Mouse (Mus musculus): ENCODE measurements around the gene Rasl10b. TPM values are rescaled to one million over a fixed set of nuclear protein-coding genes. Genes with fewer than 3 reads are reported as not detected.

The Rasl10b gene
- polyA plus RNA-seq, 1 experiment from 2014 or later: 7.2 TPM

- Histone ChIP-seq H3K4me1 (ENCODE audit: control insufficient read depth, insufficient read depth, low read length) (no peaks in the 10 kb centered on the region; the same call in 1 of the 2 replicates), H3K4me3 (ENCODE audit: low read depth, low read length) (no peak overlapping the region), H3K4me2 (ENCODE audit: low read depth) (no peak overlapping the region), H3K9ac (ENCODE audit: low read length) (no peak overlapping the region), H3K27me3 (ENCODE audit: control insufficient read depth, insufficient read depth, low read length) (no peaks in the 10 kb centered on the region), H3K27ac (ENCODE audit: low read depth, low read length) (no peak overlapping the region), H3K36me3 (ENCODE audit: control insufficient read depth, insufficient read depth, low read length) (no peaks in the 10 kb centered on the region), H3K9me3 (ENCODE audit: control insufficient read depth, low read length) (no peaks in the 10 kb centered on the region)
- 91% methylated on average over 7 of the region's 7 CpGs for WGBS
- DNase-seq (ENCODE audit: low spot score) (no peak), ATAC-seq (ENCODE audit: insufficient read depth, low FRiP score, low TSS enrichment) (no peak)
These were observed 11.3 kb upstream of the Rasl10b start for GRCm38 (mm10) chr11:83397626-83398025.

DNA sequence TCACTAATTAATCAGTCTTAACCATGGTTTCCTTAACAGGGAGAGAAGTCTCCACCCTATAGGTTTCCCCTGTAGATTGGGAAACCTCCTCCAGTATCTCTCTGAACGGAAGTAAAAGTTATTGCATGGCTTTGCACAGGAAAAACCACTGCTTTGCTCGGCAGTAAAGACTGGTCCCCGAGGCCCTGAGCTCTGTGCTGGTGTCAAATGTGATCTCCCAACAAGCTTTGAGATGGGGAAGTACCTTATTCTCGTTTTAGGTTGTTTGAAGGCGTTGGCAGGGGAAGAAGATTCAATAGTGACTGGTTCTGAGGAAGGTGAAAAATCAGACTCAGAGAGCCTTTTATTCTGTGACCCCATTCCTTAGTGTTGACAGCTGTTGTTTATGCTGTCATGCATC is 10.2 kb upstream of the Rasl10b start:
- no peak for ATAC-seq (ENCODE audit: insufficient read depth, low FRiP score, low TSS enrichment)
- Histone ChIP-seq H3K9me3 (ENCODE audit: control insufficient read depth, low read length) (no peaks in the 10 kb centered on the region), H3K36me3 (ENCODE audit: control insufficient read depth, insufficient read depth, low read length) (no peaks in the 10 kb centered on the region), H3K27ac (ENCODE audit: low read depth, low read length) (no peak overlapping the region), H3K27me3 (ENCODE audit: control insufficient read depth, insufficient read depth, low read length) (no peaks in the 10 kb centered on the region), H3K4me2 (ENCODE audit: low read depth) (no peak overlapping the region), H3K9ac (ENCODE audit: low read length) (no peak overlapping the region), H3K4me1 (ENCODE audit: control insufficient read depth, insufficient read depth, low read length) (no peaks in the 10 kb centered on the region; the same call in 1 of the 2 replicates), H3K4me3 (ENCODE audit: low read depth, low read length) (no peak overlapping the region)
- no peak for DNase-seq (ENCODE audit: low spot score)
- 86% methylated on average over 5 of the region's 5 CpGs for WGBS

DNA sequence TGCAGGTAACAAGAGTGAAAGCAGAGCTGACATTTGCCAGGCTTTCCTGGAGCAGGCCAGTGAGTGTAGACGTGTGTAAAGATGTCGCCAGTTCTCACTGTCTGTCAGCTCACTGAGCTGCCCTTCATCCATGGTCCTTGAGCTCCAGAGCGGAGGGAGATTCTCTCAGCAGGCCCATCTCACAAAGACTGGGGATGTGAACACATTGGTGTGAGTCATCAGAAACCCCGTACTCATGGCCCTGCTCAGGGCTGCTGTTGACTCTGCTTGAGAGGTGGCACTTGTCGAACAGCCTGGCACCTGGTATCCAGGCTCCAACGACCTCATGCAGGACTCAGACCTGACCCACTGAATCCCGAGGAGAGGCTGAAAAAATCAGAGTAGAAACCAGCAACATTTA is 5.2 kb upstream of the Rasl10b start:
- Histone ChIP-seq H3K9ac (ENCODE audit: low read length) (no peak overlapping the region), H3K9me3 (ENCODE audit: control insufficient read depth, low read length) (no peaks in the 10 kb centered on the region), H3K27me3 (ENCODE audit: control insufficient read depth, insufficient read depth, low read length) (no peaks in the 10 kb centered on the region), H3K4me3 (ENCODE audit: low read depth, low read length) (no peak overlapping the region), H3K4me1 (ENCODE audit: control insufficient read depth, insufficient read depth, low read length) (no peaks in the 10 kb centered on the region), H3K27ac (ENCODE audit: low read depth, low read length) (no peak overlapping the region), H3K4me2 (ENCODE audit: low read depth) (no peak overlapping the region), H3K36me3 (ENCODE audit: control insufficient read depth, insufficient read depth, low read length) (no peaks in the 10 kb centered on the region)
- no peak for DNase-seq (ENCODE audit: low spot score)
- 89% methylated on average over 7 of the region's 7 CpGs for WGBS
- ATAC-seq (ENCODE audit: insufficient read depth, low FRiP score, low TSS enrichment): no peak

GRCm38 (mm10) chr11:83406391-83406790 is 2.5 kb upstream of the Rasl10b start:
- Histone ChIP-seq H3K4me1 (ENCODE audit: control insufficient read depth, insufficient read depth, low read length) (0 out of 2 replicates have a peak, but pooled peaks cover 5% of the 10 kb centered on the region), H3K27me3 (ENCODE audit: control insufficient read depth, insufficient read depth, low read length) (no peaks in the 10 kb centered on the region), H3K4me2 (ENCODE audit: low read depth) (no peak overlapping the region), H3K9me3 (ENCODE audit: control insufficient read depth, low read length) (no peaks in the 10 kb centered on the region), H3K4me3 (ENCODE audit: low read depth, low read length) (no peak overlapping the region), H3K9ac (ENCODE audit: low read length) (no peak overlapping the region), H3K27ac (ENCODE audit: low read depth, low read length) (no peak overlapping the region), H3K36me3 (ENCODE audit: control insufficient read depth, insufficient read depth, low read length) (no peaks in the 10 kb centered on the region)
- 73% methylated on average over 3 of the region's 3 CpGs for WGBS
- no peak for DNase-seq (ENCODE audit: low spot score)
- ATAC-seq (ENCODE audit: insufficient read depth, low FRiP score, low TSS enrichment): no peak

- H3K4me1 ChIP-seq (ENCODE audit: control insufficient read depth, insufficient read depth, low read length): 0 out of 2 replicates have a peak, but pooled peaks cover 5% of the 10 kb centered on the region
- H3K9ac ChIP-seq (ENCODE audit: low read length): no peak overlapping the region
- WGBS: 47% methylated on average over 8 of the region's 8 CpGs
- H3K9me3 ChIP-seq (ENCODE audit: control insufficient read depth, low read length): no peaks in the 10 kb centered on the region
- DNase-seq (ENCODE audit: low spot score) (no peak), ATAC-seq (ENCODE audit: insufficient read depth, low FRiP score, low TSS enrichment) (no peak)
- no peak overlapping the region for H3K4me2 ChIP-seq (ENCODE audit: low read depth)
- H3K4me3 ChIP-seq (ENCODE audit: low read depth, low read length): no peak overlapping the region
- H3K27ac ChIP-seq (ENCODE audit: low read depth, low read length): no peak overlapping the region
- H3K27me3 ChIP-seq (ENCODE audit: control insufficient read depth, insufficient read depth, low read length): no peaks in the 10 kb centered on the region
- no peaks in the 10 kb centered on the region for H3K36me3 ChIP-seq (ENCODE audit: control insufficient read depth, insufficient read depth, low read length)
These were observed 695 bp upstream of the Rasl10b start for GRCm38 (mm10) chr11:83408242-83408641.

DNA sequence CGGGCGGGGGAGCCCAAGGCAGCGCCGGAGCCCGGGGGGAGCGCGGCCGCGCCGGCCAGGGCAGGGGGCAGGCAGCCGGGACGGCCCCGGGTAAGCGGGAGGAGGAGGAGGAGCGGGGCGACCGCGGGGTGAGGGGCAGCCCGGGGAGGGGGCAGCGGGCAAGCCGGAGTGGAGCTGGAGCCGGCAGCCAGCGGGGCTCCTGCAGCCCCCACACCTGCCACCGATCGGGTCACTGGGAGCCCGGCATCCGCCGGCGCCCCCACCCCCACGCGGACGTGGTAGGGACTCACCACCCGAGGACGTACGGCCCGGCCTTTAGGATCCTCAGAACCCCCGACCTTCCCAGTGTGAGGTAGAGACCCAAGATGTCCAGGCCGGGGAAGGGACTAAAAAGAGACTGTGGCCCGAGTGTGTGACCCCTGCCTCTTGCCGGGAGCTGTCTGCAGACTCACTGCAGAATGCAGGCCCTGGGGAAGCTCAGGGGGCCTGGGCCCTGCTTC is 905 bp downstream of the Rasl10b start:
- ATAC-seq (ENCODE audit: insufficient read depth, low FRiP score, low TSS enrichment) (peak; percentile 73; the same call in 1 of the 2 replicates), DNase-seq (ENCODE audit: low spot score) (peak; percentile 38)
- under 1% methylated on average over 18 of the region's 40 CpGs for WGBS
- H3K27me3 ChIP-seq (ENCODE audit: control insufficient read depth, insufficient read depth, low read length): no peaks in the 10 kb centered on the region
- H3K27ac ChIP-seq (ENCODE audit: low read depth, low read length): peak overlapping the region; percentile 66
- peak overlapping the region; percentile 77 for H3K4me3 ChIP-seq (ENCODE audit: low read depth, low read length)
- peak overlapping the region; percentile 78 for H3K4me2 ChIP-seq (ENCODE audit: low read depth)
- H3K9me3 ChIP-seq (ENCODE audit: control insufficient read depth, low read length): no peaks in the 10 kb centered on the region
- no peaks in the 10 kb centered on the region for H3K36me3 ChIP-seq (ENCODE audit: control insufficient read depth, insufficient read depth, low read length)
- H3K9ac ChIP-seq (ENCODE audit: low read length): peak overlapping the region; percentile 86
- 0 out of 2 replicates have a peak, but pooled peaks cover 5% of the 10 kb centered on the region for H3K4me1 ChIP-seq (ENCODE audit: control insufficient read depth, insufficient read depth, low read length)

- no peak for ATAC-seq (ENCODE audit: insufficient read depth, low FRiP score, low TSS enrichment)
- Histone ChIP-seq H3K9me3 (ENCODE audit: control insufficient read depth, low read length) (no peaks in the 10 kb centered on the region), H3K4me1 (ENCODE audit: control insufficient read depth, insufficient read depth, low read length) (0 out of 2 replicates have a peak, but pooled peaks cover 5% of the 10 kb centered on the region), H3K27ac (ENCODE audit: low read depth, low read length) (no peak overlapping the region), H3K27me3 (ENCODE audit: control insufficient read depth, insufficient read depth, low read length) (no peaks in the 10 kb centered on the region), H3K4me2 (ENCODE audit: low read depth) (peak overlapping the region; percentile 78), H3K36me3 (ENCODE audit: control insufficient read depth, insufficient read depth, low read length) (no peaks in the 10 kb centered on the region), H3K4me3 (ENCODE audit: low read depth, low read length) (peak overlapping the region; percentile 77), H3K9ac (ENCODE audit: low read length) (peak overlapping the region; percentile 86)
- WGBS: 29% methylated on average over 6 of the region's 6 CpGs
- no peak for DNase-seq (ENCODE audit: low spot score)
These were observed 1.6 kb downstream of the Rasl10b start for GRCm38 (mm10) chr11:83410510-83410909.

DNA sequence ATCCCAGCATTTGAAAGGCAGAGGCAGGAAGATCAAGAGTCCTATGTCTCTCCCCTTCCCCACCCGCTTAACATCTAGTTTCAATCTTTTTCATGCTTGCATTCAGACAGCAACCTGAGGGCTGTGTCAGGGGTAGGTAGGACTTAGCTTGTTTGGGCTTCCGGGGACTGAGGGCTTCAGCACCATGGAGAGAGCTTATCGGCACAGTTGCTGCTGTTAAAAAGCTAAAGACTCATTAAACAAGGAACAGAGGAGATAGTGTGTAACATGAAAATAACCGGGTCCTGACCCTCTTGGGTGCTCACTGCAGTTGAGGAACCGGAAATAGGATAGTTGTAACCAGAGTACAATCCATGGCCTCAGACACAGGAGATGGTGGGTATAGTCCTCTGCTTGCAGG is 8.1 kb downstream of the Rasl10b start:
- H3K36me3 ChIP-seq (ENCODE audit: control insufficient read depth, insufficient read depth, low read length): no peaks in the 10 kb centered on the region
- no peaks in the 10 kb centered on the region for H3K9me3 ChIP-seq (ENCODE audit: control insufficient read depth, low read length)
- H3K4me2 ChIP-seq (ENCODE audit: low read depth): no peak overlapping the region
- no peak overlapping the region for H3K27ac ChIP-seq (ENCODE audit: low read depth, low read length)
- 24% methylated on average over 5 of the region's 5 CpGs for WGBS
- peaks cover 32% of the 10 kb centered on the region for H3K27me3 ChIP-seq (ENCODE audit: control insufficient read depth, insufficient read depth, low read length)
- no peak overlapping the region for H3K9ac ChIP-seq (ENCODE audit: low read length)
- no peak for ATAC-seq (ENCODE audit: insufficient read depth, low FRiP score, low TSS enrichment)
- no peak overlapping the region for H3K4me3 ChIP-seq (ENCODE audit: low read depth, low read length)
- DNase-seq (ENCODE audit: low spot score): peak; percentile 51
- peaks cover 4% of the 10 kb centered on the region; the same call in 1 of the 2 replicates for H3K4me1 ChIP-seq (ENCODE audit: control insufficient read depth, insufficient read depth, low read length)

DNA sequence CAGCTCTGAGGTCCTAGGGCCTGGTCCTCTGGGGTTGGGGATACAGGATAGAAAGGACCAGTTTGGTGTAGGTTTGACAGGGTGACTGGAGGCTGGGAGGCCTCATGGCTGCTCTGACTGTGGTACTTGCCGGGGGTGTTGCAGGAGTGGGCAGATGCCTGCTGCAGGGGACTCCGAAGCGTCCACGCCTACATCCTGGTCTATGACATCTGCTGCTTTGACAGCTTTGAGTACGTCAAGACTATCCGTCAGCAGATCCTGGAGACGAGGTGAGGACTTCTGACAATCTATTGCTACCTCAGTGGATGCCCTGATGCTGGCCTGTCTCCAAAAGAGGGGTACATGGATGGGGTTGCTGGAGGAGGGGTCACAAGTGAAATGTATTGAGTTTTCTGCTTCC is 8.8 kb downstream of the Rasl10b start:
- peaks cover 32% of the 10 kb centered on the region for H3K27me3 ChIP-seq (ENCODE audit: control insufficient read depth, insufficient read depth, low read length)
- ATAC-seq (ENCODE audit: insufficient read depth, low FRiP score, low TSS enrichment): no peak

More for the DNA sequence above, 8.8 kb downstream of the Rasl10b start:
- 81% methylated on average over 7 of the region's 7 CpGs for WGBS
- Histone ChIP-seq H3K27ac (ENCODE audit: low read depth, low read length) (no peak overlapping the region), H3K4me2 (ENCODE audit: low read depth) (no peak overlapping the region), H3K4me3 (ENCODE audit: low read depth, low read length) (no peak overlapping the region), H3K9me3 (ENCODE audit: control insufficient read depth, low read length) (no peaks in the 10 kb centered on the region), H3K36me3 (ENCODE audit: control insufficient read depth, insufficient read depth, low read length) (no peaks in the 10 kb centered on the region), H3K4me1 (ENCODE audit: control insufficient read depth, insufficient read depth, low read length) (peaks cover 4% of the 10 kb centered on the region; the same call in 1 of the 2 replicates), H3K9ac (ENCODE audit: low read length) (no peak overlapping the region)
- DNase-seq (ENCODE audit: low spot score): no peak

Data from neural tube, embryonic 11.5 days (tissue).